Mouse (Mus musculus): ENCODE data around the gene Bpi.
A peak's percentile ranks its signal among the peaks of the same experiment; 100 is the strongest.

Bpi gene

DNA sequence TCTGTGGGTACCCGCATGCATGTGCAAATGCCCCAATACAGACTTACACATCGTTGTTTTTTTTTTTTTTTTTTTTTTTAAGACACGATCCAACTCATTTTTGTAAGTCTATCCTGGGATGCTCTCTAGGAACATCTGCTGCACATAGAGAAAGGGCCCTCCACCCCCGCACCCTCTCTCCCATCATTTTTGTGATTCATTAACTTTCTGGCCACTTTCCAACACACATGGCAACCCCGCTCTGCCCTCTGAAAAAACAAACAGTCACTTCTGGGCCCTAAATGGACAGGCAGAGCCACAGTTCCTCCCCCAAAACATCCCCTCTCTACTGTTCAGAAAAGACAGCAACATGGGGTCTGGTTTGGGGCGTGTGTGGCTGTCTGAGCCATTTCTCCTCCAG is 27.8 kb downstream of the Bpi start:
- DNase-seq (ENCODE audit: low read depth, low spot score): no peak

DNA sequence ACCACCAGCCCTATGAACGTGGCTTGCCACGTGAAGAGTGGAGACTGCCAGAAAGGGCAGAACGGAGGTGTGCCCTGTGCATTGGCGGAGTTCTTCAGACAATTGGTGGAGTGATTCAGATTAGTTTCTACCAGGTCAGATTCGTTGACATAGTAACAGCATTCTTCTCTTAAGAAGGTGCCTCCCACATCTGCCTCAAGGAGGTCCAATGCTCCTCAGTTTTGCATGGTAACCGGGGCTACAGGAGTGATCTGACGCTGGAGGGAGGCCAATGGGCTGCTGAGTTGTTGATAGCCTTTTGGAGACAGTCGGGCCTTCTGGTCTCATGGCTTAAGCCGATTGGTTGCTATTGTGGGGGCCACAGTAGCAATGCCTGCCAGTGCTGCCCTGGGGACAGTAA is 37.8 kb downstream of the Bpi start:
- no peak for DNase-seq (ENCODE audit: low read depth, low spot score)

DNA sequence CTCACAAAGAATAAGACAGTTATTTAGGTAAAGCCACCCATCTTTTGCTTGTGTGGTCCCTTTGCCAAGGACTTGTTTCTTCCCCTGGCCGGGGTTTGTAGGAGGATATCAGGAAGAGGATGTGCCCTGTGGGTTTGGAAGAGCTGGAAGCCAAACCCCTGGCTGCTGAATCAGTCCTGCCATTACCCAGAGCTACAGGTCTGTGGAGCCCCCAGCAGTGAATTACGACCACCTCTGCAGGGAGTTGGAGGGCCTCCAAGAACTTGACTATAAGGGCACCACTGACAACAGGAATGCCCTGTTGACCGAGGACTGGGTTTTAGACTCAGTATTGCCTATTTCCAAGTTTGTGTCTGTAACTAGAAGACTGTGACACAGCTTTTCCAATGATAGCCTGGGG is 41.3 kb downstream of the Bpi start:
- DNase-seq (ENCODE audit: low read depth, low spot score): no peak

DNA sequence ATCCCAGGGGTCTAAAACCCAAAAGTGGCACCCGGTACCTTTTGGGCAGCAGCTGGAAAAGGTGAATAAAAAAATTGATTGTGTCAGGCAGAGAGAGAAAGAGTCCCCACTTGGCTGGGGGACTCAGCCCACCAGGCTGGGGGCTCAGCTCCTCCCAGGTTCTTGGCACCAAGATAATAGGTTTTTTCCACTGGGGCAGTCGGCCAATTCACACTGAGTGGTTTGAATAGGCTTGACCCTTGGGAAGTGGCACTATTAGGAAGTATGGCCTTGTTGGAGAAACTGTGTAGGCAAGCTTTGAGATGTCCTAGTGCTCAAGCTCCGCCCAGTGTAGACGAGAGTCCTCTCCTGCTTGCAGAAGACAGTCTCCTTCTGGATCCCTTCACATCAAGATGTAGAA is 41.8 kb downstream of the Bpi start:
- no peak for DNase-seq (ENCODE audit: low read depth, low spot score)

DNA sequence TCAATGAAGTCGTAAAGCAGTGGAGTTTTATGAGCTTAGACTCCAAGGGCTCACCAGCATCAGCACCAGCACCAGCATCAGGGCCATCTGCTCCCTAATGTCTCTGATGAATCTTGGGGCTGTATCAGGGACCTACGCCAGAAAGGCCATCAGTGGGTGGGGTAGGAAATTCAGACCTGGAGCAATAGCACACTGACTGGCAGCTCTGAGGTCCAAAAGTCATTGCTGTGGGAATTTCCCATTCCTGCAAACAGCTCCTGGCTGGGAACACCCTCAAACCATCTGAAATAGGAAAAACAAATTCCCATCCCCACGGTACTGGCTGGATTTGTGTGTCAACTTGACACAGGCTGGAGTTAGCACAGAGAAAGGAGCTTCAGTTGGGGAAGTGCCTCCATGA is 44.9 kb downstream of the Bpi start:
- no peak for DNase-seq (ENCODE audit: low read depth, low spot score)

DNA sequence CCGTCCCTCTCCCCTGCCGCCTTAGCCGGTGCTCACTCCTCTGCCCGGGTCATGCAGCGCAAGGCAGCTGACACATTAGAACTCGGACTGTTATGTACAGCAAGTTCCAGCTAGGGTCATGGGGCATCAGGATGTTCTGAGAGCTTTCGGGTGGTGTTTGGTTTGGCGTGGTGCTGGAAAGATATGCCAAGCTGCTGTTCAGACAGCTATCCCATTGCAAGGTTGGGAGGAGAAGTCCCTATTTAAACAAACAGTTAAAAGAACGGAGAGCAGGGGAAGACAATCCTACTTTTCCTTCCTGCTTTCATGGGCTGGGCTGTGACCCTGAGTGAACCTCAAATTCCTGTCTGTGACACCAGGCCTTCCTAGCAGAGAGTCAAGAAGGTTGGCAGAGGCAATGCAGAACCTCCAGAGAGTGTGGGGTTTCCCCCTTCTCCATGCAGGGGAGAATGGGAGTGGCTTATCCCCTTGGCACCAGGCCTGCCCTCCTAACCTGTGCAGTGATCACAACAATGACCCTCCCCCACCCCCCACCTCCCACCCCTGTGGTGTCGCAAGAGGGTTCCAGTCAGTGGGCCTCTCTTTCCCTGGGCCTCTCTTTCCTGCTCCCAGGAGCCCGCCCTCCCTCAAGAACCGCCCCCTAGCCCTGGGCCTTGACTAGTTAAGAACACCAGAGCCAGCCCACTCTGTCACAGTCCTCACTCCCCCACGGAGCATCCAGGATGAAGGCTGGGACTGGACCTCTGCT is 48.2 kb downstream of the Bpi start, which contains the start of gene Lbp:
TSS of gene Lbp (plus strand) at position 546 of the 748 bp plus-strand sequence.
- DNase-seq (ENCODE audit: low read depth, low spot score): peak; percentile 30

DNA sequence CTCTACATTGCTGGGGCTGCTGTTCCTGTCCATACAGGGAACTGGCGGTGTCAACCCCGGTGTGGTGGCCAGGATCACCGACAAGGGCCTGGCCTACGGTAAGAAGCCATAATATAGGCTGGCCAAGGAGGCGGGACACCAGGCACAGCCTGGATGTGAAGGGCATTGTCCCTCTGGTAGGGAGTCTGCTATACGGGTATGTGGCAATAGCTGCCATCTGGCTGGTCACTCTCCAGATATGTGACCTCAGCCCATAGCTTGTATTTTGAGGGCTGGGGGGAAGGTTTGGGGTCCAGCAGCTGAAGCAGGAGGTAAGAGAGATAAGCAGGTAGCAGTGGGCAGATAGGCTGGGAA is 48.8 kb downstream of the Bpi start:
- no peak for DNase-seq (ENCODE audit: low read depth, low spot score)

DNA sequence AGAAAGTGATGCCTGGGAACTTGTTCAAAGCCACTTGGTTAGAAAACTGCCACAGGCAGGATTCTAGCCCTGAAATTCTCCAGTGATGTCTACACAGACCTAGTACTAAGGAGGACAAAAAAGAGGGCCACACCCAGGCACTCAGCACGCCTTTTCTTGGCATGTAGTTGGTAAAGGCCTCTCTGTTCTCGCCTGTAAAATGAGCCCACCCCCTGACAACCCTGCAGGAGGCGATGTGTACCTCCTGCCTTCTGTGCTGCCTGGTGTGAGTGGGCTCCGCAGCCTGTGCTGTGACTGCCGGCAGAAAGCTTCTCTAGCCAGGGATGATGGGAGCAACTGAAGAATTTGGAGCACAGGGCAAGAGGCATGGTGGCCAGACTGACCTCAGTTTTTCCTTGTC is 50.4 kb downstream of the Bpi start:
- DNase-seq (ENCODE audit: low read depth, low spot score): no peak

DNA sequence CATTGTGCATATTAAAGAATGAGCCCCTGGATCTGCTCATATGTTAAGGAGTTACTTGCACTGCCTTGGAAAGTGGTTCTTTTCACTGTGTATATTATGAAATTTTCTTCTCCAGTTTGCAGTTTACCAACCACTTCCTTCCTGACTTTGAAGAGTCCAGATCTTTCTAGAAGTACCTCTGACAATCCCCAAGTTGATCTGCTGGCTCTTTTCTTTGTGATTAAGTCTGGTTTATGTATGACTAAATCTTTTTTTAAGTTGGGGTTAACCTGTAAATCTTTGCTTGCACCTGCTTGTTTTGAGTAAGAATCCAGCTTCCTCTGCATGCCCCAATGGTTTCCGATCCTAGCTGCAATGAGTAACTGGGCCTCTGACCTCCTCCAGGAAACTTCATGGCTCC is 55.2 kb downstream of the Bpi start:
- DNase-seq (ENCODE audit: low read depth, low spot score): no peak

DNA sequence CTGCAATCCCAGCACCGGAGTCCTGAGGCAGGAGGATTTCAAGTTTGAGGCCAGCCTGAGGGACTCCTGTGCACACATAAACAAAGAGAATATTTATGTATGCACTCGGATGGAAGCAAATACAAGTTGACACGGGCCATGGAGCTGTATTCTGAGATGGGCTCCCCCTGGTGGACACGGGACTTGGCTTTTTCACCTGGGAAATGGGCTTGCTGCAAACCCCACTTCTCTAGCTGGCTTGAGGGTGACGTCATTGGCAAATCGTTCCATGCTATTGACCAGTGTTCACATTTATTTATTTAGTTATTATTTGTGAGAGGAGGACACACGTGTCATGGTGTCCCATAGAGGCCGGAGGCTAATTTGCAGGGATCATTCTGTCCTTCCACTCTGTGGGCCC is 58.5 kb downstream of the Bpi start:
- DNase-seq (ENCODE audit: low read depth, low spot score): peak; percentile 20

DNA sequence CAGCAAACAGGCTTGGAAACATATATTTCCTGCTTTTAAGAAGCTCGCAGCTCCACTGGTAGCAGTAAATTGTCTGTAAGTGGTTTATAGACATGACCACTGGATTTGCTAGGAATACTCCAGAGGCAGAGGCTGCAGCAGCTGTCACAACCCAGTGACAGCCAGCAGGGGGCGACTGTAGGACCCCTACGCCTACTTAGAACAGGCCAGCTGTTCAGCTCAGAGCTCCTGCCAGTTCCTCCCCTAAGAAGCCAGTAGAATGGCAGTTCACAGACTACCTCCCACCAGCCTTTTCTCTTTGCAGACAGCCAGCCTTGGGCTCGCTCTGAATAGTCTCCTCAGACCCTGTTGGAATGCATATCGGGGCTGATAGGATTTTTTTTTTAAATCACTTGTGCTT is 59.1 kb downstream of the Bpi start:
- DNase-seq (ENCODE audit: low read depth, low spot score): peak; percentile 68

DNA sequence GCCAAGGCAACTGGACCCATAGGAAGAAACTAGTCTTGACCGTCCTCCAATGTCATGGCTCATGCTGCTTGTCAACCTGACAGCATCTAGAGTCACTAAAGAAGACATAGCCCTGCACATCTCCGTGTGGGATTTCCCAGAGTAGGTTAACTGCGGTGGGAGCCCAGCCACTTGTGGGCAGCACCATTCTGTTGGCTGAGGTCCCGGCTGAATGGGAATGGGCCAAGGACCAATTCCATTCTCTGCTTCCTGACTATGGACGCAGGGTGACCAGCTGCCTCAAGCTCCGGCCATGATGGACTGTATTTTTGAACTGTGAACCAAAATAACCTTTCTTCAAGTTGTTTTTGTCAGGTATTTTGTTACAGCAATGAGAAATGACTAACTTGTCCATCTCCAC is 63.7 kb downstream of the Bpi start:
- no peak for DNase-seq (ENCODE audit: low read depth, low spot score)

DNA sequence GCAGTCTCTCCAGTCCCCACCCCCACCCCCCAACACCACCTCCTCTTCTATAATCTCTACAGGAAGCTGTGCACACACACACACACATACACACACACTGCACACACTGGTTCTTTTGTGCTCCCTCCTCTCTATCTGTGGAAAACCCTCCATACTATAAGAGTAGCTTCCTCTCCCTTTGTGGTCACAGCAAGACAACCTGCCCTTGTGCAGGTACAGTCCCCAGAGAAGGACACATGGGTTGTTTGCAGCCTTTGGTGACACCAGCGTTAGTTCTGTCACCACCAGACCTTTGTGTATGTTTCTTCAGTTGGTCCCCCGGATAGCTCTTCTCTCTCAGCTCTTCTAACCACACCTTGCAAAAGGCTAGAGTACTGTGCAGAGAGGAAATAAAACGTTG is 65.0 kb downstream of the Bpi start:
- no peak for DNase-seq (ENCODE audit: low read depth, low spot score)

DNA sequence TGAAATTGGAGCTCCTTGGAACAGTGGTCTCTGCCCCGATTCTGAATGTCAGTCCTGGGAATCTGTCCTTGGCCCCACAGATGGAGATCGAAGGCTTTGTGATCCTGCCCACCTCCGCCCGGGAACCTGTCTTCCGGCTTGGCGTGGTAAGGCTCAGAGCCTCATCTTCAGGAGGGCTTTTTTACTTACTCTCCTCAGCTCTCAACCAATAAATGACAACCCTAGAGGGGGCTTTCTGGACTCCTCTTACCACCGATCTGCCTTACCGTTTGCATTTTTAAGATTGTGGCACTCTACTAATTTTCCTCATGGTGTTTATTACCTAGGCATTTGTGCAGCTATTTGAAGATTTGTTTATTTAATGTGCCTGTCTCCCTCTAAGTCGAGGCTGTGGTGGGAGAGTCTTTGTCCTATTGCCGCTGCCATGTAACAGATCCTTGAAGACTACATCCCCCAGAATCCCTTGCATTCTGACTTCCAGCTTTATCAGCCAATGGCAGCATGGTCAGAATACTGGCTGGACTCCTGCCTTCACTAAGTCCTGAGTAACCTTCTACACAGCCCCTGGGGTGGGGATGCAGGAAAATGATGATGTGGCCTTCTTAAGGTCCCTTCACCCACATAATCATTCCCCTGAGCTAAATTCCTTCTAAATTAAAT is 66.8 kb downstream of the Bpi start:
- DNase-seq (ENCODE audit: low read depth, low spot score): peak; percentile 19

DNA sequence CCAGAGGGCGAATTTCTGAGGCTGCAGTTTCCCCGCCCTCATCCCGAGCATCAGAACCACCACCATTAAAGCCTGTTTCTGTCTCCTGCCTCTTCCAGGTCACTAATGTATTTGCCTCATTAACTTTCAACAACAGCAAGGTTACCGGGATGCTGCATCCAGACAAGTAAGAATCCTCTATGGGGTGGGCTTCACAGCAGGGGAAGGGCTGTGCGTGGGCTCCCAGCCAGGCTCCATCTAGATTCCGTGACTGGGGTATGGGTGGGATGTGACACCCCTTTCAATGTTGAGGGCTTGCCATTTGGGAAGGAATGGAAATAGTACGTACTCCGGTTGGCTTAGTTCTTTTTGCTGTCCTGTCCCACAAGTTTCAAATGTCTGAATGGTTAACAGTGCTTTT is 67.7 kb downstream of the Bpi start:
- DNase-seq (ENCODE audit: low read depth, low spot score): no peak
